Mouse (Mus musculus): ENCODE data around the gene Tmem131. TPM values are rescaled to one million over a fixed set of nuclear protein-coding genes. Genes with fewer than 3 reads are reported as not detected.

Gene Tmem131
- polyA plus RNA-seq (2015; fragmentation: Nextera tagmentation; extraction: Ambion mirVana): 9.6 and 9.7 TPM in 2 replicates

DNA sequence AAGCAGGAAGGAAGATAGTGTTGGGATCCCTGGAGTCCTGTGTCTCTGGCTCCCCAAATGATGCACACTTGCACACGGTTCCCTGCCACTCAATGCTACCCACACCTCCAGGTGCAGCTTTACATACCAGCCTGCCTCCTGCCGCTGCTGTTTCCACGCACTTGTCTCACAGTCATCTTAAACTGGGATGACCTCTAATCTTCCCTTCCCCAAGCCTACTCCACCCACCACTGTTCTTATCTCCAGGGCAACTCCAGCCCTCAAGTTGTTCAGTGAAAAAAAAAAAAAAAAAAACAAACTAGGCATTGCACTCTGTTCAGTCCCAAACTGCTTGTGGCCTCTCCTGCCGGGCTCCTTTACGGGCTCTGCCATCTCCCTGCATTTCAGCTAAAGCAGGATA is at the start of gene Tmem131:
Tmem131 (minus strand) TSS at position 14 of the 400 bp plus-strand sequence.

DNA sequence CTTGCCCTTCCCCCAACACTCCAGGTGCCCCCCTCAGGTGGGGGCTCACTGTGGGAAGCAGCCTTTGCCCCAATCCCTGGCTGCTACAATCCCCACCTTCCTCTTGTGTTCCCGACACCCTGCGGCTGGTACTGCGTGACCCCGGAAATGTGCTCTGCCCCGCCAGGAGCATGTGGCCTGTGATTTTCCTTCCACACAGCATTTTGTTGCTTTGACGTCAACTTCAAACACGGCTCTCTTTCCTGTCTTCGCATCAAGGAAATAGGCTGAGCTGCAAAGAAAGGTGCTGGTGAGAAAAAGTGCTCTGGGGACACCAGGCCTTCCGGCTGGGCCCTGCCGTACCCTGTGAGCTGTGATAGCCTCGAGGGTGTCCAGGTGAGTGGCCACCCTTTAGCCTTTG is 181.9 kb downstream of the Tmem131 start, which contains the start of gene Zap70:
Zap70 (plus strand) TSS at position 231 of the 400 bp plus-strand sequence.

Other genes starting within 250 kb of the Tmem131 start
- gene 4933424G06Rik, start 233.5 kb downstream of the Tmem131 start, polyA plus RNA-seq (2015; fragmentation: Nextera tagmentation; extraction: Ambion mirVana): 0.48 and 1.4 TPM in 2 replicates
- 107 and 117 TPM in 2 replicates for gene Actr1b, start 229.2 kb downstream of the Tmem131 start, polyA plus RNA-seq (2015; fragmentation: Nextera tagmentation; extraction: Ambion mirVana)
- gene Zap70, start 181.9 kb downstream of the Tmem131 start, polyA plus RNA-seq (2015; fragmentation: Nextera tagmentation; extraction: Ambion mirVana): 1.5 TPM in 2 replicates
- 1.6 and 2.2 TPM in 2 replicates for gene Vwa3b, start 82.9 kb upstream of the Tmem131 start, polyA plus RNA-seq (2015; fragmentation: Nextera tagmentation; extraction: Ambion mirVana)